Mouse (Mus musculus): ENCODE measurements around the gene Fer1l4.

The Fer1l4 gene

GRCm38 (mm10) chr2:156005393-156005792 is 47.4 kb downstream of the Fer1l4 start:
- DNase-seq, result no peak

GRCm38 (mm10) chr2:155991863-155992321 is 60.9 kb downstream of the Fer1l4 start:
- DNase-seq, result peak; percentile 99

- peak; percentile 59 to 67 for DNase-seq
Measured at GRCm38 (mm10) chr2:155991151-155991550, 61.6 kb downstream of the Fer1l4 start.

GRCm38 (mm10) chr2:155989085-155989484 is 63.7 kb downstream of the Fer1l4 start:
- peak; percentile 74 to 82 for DNase-seq

GRCm38 (mm10) chr2:155987131-155987530 is 65.6 kb downstream of the Fer1l4 start:
- DNase-seq, result no peak

GRCm38 (mm10) chr2:155985776-155986175 is 67.0 kb downstream of the Fer1l4 start:
- no peak for DNase-seq

GRCm38 (mm10) chr2:155979328-155979991 is 73.3 kb downstream of the Fer1l4 start:
- DNase-seq, result no peak

GRCm38 (mm10) chr2:155974087-155974731 is 78.5 kb downstream of the Fer1l4 start:
- no peak for DNase-seq

- no peak for DNase-seq
Measured at GRCm38 (mm10) chr2:155973348-155973747, 79.4 kb downstream of the Fer1l4 start.

Data from cerebellum, postnatal 25 days (tissue).